Mouse (Mus musculus) midbrain, embryonic 11.5 days (tissue): Measurements from ENCODE around the gene Omp. TPM values are rescaled to one million over a fixed set of nuclear protein-coding genes. Genes with fewer than 3 reads are reported as not detected.

Source experiments
- ATAC-seq: fragments of 200-750 bp; cut with Nextera tagmentation; 2 replicates; pipeline ENCODE4 v1.8.0; 2017; ENCODE audit warnings: moderate TSS enrichment, moderate library complexity; ENCODE audit not compliant: low FRiP score
- DNase-seq: peaks from one replicate; pipeline ENCODE4 v3.0.0; 2015; ENCODE audit warnings: low spot score; ENCODE audit errors: missing footprints
- H3K27ac ChIP-seq: fragments of 300-500 bp; sonication (generic); 2 replicates; pipeline ENCODE4 v1.5.1; 2014; ENCODE audit warnings: low read depth, low read length
- H3K27me3 ChIP-seq: fragments of 300-500 bp; sonication (generic); 2 replicates; pipeline ENCODE4 v1.6.1; 2014; ENCODE audit warnings: mild to moderate bottlenecking, low read length, moderate library complexity, mixed read lengths; ENCODE audit not compliant: control insufficient read depth, insufficient read depth
- H3K36me3 ChIP-seq: fragments of 300-500 bp; sonication (generic); 2 replicates; pipeline ENCODE4 v1.6.1; 2014; ENCODE audit warnings: mild to moderate bottlenecking, low read length, moderate library complexity, mixed read lengths; ENCODE audit not compliant: control insufficient read depth, insufficient read depth
- H3K4me1 ChIP-seq: fragments of 300-500 bp; sonication (generic); 2 replicates; pipeline ENCODE4 v1.6.1; 2014; ENCODE audit warnings: low read length; ENCODE audit not compliant: control insufficient read depth, insufficient read depth
- H3K4me2 ChIP-seq: fragments of 300-500 bp; sonication (generic); 2 replicates; pipeline ENCODE4 v1.6.1; 2014; ENCODE audit warnings: mild to moderate bottlenecking, moderate library complexity
- H3K4me3 ChIP-seq: fragments of 300-500 bp; sonication (generic); 2 replicates; pipeline ENCODE4 v1.5.1; 2014; ENCODE audit warnings: low read depth, low read length
- H3K9ac ChIP-seq: fragments of 300-500 bp; sonication (generic); 2 replicates; pipeline ENCODE4 v1.6.1; 2014; ENCODE audit warnings: low read length
- H3K9me3 ChIP-seq: fragments of 300-500 bp; sonication (generic); 2 replicates; pipeline ENCODE4 v1.6.1; 2016; ENCODE audit warnings: low read length; ENCODE audit not compliant: control insufficient read depth
- WGBS: fragments of 180-500 bp; shearing (Covaris S2); extraction: QIAGEN DNeasy Blood & Tissue Kit; methylation state at CpG from one replicate; pipeline ENCODE4 v1.1.7; 2014; 5-methylcytosine and 5-hydroxymethylcytosine counted together
- polyA plus RNA-seq: library from polyadenylated mRNA; unstranded; fragments of >200 nt; fragmentation: Nextera tagmentation; extraction: Ambion mirVana; gene quantifications from 2 replicates; pipeline ENCODE4 v1.2.1, GENCODE M21; 2014

Gene Omp
- polyA plus RNA-seq, 1 experiment from 2014 or later = 0.18 TPM

DNA sequence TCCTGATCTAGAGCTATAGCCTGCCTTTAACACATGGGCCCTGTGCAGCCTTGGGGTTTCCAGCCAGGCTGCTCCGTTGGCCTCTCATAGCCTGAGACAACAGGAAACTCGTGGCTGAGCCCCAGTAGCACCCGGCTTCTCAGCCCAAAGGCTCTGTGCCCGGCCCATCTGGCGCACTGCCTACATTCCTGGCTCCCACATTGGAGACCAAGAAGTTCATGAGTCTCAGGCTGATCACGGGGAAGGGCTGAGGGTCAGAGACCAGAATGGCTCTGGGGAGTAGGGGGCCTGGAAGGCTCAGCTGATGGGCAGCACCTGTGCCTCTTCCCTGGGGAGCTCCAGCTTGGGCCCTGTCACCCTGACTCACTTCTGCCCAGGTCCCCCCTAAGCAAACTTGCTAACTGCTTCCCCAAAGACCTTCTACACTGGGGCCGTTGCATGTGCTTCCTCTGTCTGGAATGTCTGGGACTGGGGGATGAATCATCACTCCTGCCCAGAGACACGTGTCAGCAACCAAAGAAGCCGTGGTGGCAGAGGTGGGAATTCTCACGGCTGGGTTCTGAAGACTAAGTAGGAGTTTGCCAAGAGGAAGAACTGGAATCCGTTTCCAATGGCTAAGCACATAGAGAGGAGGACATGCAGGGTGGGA, 28.2 kb downstream of the Omp start:
- peaks cover 6% of the 10 kb centered on the region; the same call in 1 of the 2 replicates for H3K4me1 ChIP-seq
- H3K27ac ChIP-seq = no peak overlapping the region
- H3K9me3 ChIP-seq = no peaks in the 10 kb centered on the region
- no peaks in the 10 kb centered on the region for H3K27me3 ChIP-seq
- no peak overlapping the region for H3K4me3 ChIP-seq
- DNase-seq (no peak), ATAC-seq (no peak)
- no peak overlapping the region for H3K4me2 ChIP-seq
- 77% methylated on average over 11 of the region's 11 CpGs for WGBS
- H3K36me3 ChIP-seq = no peaks in the 10 kb centered on the region
- no peak overlapping the region for H3K9ac ChIP-seq

DNA sequence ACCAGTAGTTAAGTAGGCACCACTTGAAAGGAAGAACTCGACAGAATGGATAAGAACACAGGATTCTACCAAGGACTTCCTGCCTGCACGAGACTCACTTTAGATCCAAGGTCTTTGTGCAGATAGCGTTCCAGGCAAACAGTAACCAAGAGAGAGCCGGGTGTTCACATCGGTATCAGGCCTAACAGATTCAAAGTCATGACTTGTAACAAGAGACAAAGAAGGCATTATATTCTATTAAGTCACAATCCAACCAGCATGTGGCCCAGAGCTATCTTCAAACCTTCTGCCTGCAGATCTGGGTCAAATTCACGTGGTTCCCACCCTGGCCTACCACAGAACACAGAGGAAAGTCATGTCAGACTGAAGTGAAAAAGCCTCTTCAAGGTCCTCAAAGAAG, 30.6 kb downstream of the Omp start:
- DNase-seq = no peak
- Histone ChIP-seq H3K9ac (no peak overlapping the region), H3K9me3 (no peaks in the 10 kb centered on the region), H3K4me1 (peaks cover 10% of the 10 kb centered on the region), H3K4me3 (no peak overlapping the region), H3K27me3 (0 out of 2 replicates have a peak, but pooled peaks cover 3% of the 10 kb centered on the region), H3K27ac (no peak overlapping the region), H3K36me3 (no peaks in the 10 kb centered on the region), H3K4me2 (no peak overlapping the region)
- no peak for ATAC-seq
- WGBS = 78% methylated on average over 6 of the region's 6 CpGs

DNA sequence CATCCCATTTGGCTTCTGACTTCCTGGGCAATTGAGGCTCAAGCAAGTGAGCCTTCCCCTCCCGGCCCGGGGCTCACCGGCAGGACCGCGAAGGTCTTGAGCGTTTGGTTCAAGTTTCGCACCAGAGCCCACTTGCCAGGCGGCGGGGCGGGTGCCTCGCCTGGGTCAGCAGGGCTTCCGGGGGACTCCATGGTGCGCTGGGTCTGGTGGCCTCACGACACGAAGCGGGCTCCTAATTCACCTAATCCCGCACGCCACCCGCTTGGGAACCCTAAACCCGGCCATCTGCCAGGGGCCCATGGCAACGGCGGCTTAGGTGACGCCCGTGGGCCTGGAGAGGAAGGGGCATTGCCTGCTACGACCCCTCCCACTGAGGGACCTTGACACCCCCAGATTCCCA, 34.1 kb downstream of the Omp start:
- H3K4me1 ChIP-seq = peaks cover 6% of the 10 kb centered on the region
- peak overlapping the region; percentile 37 for H3K4me2 ChIP-seq
- peak; percentile 33; the same call in 1 of the 2 replicates for ATAC-seq
- H3K27ac ChIP-seq = no peak overlapping the region
- H3K36me3 ChIP-seq = no peaks in the 10 kb centered on the region
- H3K27me3 ChIP-seq = 0 out of 2 replicates have a peak, but pooled peaks cover 3% of the 10 kb centered on the region
- no peaks in the 10 kb centered on the region for H3K9me3 ChIP-seq
- 5% methylated on average over 25 of the region's 25 CpGs for WGBS
- peak; percentile 90 for DNase-seq
- no peak overlapping the region; the same call in none of the 2 replicates for H3K9ac ChIP-seq
- 0 out of 2 replicates have a peak overlapping the region, but pooled peaks have one; percentile 4 for H3K4me3 ChIP-seq

DNA sequence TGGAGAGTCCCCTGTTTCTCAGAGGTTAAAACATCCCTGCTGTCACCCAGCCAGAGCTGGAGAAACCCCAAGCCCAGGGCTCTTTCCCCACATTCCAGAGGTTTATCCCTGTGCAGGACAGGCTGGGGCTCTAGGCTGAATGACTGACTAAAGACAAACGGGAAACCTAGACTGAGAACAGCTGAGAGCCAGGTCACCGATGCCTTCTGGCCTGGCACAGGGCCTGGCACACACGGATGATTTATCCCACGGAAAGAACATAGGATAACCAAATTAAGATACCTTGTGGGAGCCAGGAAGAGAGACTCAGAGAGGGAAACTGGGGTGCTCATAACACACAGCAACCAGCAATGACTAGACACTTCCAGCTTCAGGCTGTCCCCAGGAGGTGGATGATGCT, 35.5 kb downstream of the Omp start:
- Histone ChIP-seq H3K27ac (no peak overlapping the region), H3K9me3 (no peaks in the 10 kb centered on the region), H3K36me3 (no peaks in the 10 kb centered on the region), H3K4me1 (peaks cover 6% of the 10 kb centered on the region), H3K27me3 (0 out of 2 replicates have a peak, but pooled peaks cover 3% of the 10 kb centered on the region), H3K9ac (no peak overlapping the region), H3K4me3 (no peak overlapping the region), H3K4me2 (no peak overlapping the region)
- no peak for ATAC-seq
- no peak for DNase-seq
- 85% methylated on average over 4 of the region's 4 CpGs for WGBS

DNA sequence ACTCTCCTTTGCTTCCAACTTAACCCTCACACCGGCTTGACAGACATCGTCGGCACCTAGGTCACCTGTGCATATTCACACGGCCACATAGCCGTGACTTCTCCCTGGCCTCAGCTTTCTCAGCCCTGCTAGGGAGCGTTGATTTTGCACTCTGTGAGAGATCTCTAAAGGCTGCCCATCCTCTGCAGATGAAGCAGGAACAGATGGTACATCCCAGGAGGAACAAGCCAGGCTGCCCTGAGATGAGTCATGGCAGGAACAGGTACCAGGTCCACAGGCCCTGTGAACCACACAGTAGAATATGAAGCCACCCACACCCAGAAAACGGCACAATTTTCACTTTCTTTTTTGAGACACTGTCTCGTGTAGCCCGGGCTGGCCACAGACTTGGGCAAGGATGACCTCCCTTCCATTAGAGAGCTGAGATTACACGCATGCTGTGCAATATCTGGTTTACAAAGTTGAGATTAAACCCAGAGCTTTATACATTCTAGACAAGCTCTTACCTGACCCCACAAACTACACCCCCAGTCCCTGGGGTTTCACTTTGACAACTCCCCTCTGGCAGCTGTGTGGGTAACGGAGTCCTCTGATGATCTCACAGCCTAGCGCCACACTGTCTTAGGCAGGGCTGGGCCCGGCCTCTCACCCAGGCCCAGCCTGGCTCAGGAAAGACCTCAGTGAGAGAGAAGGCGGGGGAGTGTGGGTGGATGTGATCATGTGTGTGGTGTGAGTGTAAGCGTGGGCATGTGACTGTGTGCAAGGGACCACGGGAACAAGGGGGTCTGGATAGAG, 36.5 kb downstream of the Omp start:
- DNase-seq (no peak), ATAC-seq (no peak)
- 86% methylated on average over 16 of the region's 16 CpGs for WGBS
- peaks cover 6% of the 10 kb centered on the region for H3K4me1 ChIP-seq
- no peak overlapping the region for H3K4me3 ChIP-seq
- H3K27ac ChIP-seq = no peak overlapping the region
- no peaks in the 10 kb centered on the region for H3K36me3 ChIP-seq
- H3K4me2 ChIP-seq = no peak overlapping the region
- H3K9me3 ChIP-seq = no peaks in the 10 kb centered on the region
- 0 out of 2 replicates have a peak, but pooled peaks cover 3% of the 10 kb centered on the region for H3K27me3 ChIP-seq
- no peak overlapping the region; the same call in 1 of the 2 replicates for H3K9ac ChIP-seq

DNA sequence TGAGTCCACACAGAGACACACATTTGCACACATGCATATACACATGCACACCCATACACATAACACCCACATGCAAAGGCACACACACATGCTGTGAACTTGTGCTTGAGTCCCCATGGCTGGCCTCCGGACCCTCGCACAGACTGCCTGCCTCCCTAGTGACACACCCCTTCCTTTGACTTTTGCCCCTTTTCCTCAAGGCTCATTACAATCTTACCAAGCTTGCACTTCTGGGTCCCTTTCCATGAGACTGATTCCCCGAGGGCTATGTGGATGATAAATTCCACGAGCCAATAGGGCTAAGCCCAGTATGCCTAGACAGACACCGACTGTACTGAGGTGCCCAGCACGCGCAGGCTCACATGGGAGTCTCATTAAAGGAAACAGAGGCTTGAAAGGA, 39.0 kb downstream of the Omp start:
- Histone ChIP-seq H3K4me2 (no peak overlapping the region), H3K4me1 (peaks cover 6% of the 10 kb centered on the region), H3K9me3 (no peaks in the 10 kb centered on the region), H3K36me3 (no peaks in the 10 kb centered on the region), H3K9ac (no peak overlapping the region), H3K27me3 (0 out of 2 replicates have a peak, but pooled peaks cover 3% of the 10 kb centered on the region), H3K27ac (no peak overlapping the region), H3K4me3 (no peak overlapping the region)
- WGBS = 86% methylated on average over 7 of the region's 7 CpGs
- ATAC-seq = no peak
- no peak for DNase-seq

DNA sequence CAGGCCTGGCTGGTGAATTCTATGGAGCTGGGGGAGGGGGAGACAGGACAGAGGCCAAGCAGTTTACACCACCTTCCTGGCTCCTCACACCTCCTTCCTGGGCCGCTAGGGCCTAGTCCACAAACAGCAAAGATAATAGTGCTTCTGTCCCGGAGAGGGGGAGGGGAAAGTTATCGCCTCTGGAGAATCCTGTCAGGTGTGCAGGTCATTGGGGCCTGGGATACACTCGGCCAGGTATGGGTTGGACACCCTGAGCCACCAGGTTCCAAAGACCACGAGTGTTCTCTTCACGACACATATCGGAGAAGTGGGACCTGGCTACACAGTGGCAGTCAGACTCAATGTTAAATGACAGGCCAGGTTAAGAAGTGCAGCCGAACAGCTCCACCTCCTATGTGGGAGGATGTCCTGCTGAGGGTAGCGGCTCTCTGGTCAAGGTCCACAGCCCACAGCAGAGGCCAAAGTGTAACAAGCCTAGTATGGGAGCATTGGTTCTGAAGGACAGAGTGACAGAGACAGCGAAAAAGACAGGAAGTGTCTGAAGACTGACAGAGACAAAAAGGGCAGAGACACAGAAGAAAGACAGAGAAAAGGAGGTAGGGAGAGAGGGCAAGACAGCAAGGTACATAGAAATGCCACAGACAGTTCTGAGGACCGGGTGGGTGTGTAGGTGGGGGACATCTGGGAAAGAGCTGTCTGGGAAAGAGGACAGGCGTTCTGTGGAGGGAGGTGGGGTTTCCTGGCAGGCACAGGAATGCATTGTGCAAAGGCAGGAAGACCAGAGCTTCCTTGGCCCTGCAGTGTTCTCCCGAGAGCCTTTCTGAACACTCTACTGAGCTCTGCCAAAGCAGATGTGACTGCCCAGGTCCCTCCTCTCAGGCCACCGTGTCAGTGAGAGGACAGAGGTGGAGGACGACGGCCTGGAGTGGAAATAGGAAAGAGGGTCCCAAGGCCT, 40.5 kb downstream of the Omp start:
- no peak for ATAC-seq
- Histone ChIP-seq H3K27ac (no peak overlapping the region), H3K9me3 (no peaks in the 10 kb centered on the region), H3K36me3 (no peaks in the 10 kb centered on the region), H3K4me1 (peaks cover 2% of the 10 kb centered on the region; the same call in 1 of the 2 replicates), H3K27me3 (no peaks in the 10 kb centered on the region), H3K9ac (no peak overlapping the region), H3K4me2 (no peak overlapping the region), H3K4me3 (no peak overlapping the region)
- DNase-seq = no peak
- WGBS = 68% methylated on average over 16 of the region's 16 CpGs

DNA sequence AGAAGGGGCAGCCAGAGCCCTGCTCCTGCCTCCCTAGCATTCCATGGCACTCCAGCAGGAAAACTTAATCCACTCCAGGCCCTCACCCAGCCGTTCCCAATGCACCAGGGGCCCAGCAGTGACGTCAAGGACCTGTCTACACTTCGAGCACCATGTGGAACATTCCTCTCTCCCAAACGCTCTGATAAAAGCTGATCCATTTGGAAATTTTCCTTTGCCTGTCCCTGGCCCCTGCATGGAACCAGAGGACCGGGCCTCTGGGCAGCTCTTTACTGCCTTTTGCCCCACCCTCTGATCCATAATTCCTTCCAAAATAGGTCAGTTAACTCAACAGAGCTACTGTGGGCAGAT, 41.4 kb downstream of the Omp start:
- H3K27me3 ChIP-seq = no peaks in the 10 kb centered on the region

More for the DNA sequence above, 41.4 kb downstream of the Omp start:
- Histone ChIP-seq H3K36me3 (no peaks in the 10 kb centered on the region), H3K4me2 (no peak overlapping the region), H3K4me1 (peaks cover 2% of the 10 kb centered on the region; the same call in 1 of the 2 replicates), H3K9me3 (no peaks in the 10 kb centered on the region), H3K4me3 (no peak overlapping the region), H3K9ac (no peak overlapping the region), H3K27ac (no peak overlapping the region)
- 71% methylated on average over 5 of the region's 5 CpGs for WGBS
- no peak for DNase-seq
- ATAC-seq = no peak
